Mouse (Mus musculus): Measurements from ENCODE around the gene Zranb3.

The Zranb3 gene

DNA sequence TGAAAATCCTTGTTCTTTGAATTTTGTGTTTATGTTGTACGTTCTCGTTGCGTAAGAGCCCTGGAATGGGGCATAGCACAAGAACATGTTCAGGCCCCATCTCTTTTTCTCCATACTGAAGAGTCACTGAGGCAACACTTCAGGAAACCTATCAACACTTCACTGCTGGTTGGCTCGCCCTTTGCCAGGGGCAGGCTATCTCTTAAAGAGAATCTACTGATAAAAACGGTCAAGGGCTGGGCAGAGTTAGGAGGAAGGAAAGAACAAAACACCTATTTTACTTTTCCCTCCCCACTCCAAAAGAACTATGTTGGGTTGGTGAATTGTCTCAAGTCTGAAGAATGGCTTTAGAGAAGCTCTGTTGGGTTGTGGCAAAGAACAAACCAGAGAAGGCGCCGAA, 55.9 kb downstream of the Zranb3 start:
- 89% methylated on average over 7 of the region's 7 CpGs for WGBS

DNA sequence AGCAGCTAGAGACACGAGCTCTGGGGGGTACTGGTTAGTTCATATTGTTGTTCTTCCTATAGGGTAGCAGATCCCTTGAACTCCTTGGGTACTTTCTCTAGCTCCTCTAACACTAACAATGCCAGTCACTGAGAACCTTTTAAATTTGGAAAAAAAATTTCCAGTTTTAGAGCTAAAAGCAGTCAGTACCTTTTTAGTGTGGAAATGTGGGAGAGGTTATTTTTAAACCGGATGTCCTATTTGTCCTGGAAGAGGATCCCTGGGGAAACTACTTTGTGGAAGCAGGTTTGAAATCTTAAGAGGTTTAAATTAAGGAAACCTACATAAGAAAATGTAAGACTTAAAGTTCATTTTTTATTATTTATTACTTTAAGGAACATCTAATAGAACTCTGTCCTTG, 56.4 kb downstream of the Zranb3 start:
- WGBS = 62% methylated on average over 2 of the region's 2 CpGs

DNA sequence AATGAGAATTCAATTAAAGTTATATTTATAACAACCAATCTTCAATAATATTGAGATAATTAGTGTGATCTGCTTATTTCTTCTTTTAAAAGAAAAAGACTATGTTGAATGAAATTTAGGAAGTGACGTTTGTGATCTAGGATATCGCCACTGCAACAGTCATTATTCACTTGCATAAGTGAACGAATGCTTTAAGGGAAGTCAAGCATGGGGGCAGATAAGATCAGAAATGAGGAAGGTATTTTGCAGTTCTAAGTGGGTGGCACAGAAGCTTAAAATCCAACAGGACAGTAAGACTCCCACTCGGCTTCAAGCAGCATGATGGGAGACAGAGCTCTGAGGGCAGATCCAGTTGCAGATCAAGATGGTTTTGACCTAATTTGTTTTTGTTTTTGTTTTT, 58.7 kb downstream of the Zranb3 start:
- 90% methylated on average over 4 of the region's 4 CpGs for WGBS

DNA sequence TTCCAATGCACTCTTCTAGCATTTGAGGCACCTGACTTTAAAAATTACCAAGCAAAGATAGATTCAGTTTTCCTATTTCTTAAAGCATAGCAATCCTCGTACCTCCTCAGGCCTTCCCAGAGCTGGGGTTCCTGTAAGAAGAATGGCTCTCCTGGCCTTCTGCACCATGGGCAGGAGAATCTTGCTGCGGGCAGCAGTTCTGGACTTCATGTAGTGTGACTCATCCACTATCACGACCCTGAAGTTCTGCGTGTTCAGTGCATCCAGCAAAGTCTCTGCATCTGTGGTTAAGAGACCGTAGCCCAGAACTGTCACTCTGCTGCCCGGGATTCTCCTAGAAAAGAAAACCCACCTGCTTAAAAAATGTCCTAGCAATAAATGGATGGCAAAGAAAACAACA, 66.6 kb downstream of the Zranb3 start:
- 74% methylated on average over 6 of the region's 6 CpGs for WGBS

DNA sequence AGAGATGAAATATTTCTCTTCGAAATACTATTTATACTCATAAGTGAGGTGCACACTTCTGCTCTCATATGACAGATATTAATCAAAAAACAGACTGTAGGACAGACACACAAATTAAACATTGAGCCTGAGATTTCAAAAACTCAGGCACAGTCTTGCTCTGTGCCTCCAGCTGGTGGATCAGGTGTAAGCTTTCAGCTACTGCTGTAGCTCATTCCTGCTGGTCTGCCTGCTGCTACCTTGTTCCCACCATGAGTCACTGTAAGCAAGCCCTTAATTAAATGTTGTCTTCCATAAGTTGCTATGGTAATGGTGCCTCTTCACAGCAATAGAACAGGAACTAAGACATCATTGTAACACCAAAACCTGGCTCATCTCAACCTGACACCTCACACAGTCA, 70.7 kb downstream of the Zranb3 start:
- 59% methylated on average over 1 of the region's 1 CpGs for WGBS

DNA sequence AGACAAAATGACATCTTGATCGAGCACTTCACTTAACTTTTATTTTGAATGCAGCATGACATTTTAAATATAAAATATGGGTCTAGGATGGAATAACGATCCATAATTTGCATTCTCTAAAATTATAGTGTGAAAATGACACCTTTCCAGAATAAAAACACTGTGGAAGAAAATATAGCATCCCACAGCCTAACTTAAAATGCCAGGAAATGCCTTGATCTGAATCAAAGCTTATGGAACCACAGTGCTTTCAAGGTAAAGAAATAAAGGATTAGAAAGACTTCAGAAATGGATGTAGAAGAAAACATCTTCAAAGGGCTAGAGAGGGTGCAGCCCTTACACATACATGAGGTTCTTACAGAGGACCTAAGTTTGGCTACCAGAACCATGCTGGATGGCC, 71.3 kb downstream of the Zranb3 start:
- WGBS = 58% methylated on average over 2 of the region's 2 CpGs

DNA sequence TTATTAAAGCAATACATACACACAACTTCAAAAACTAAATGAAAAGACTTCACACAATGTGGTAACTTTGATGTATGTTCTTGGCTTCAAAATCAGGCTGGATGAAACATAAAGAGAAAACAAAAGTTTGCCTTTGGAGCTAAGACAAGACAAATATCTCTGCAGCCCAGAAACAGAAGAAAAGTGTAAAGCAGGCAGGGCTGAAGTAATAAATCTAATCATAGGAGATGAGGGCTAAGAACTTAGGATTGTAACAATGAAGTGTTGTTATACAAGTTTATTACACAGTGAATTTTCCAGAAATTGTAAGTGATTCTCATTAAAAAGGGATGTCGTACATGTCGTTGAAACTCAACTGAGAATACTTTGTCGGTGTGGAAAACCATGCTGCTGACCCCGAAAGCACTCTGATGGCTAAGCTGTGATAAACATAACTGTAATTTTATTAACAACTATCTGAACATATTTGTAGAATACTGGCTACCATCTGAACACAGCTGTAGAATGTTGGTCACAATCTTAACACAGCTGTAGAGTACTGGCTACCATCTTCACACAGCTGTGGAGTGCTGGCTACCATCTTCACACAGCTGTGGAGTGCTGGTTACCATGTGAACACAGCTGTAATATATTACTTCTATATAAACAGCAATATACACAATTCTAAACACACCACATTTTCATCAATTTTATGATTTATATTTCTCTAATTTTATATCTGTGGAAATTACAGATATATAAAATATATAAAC, 78.3 kb downstream of the Zranb3 start:
- WGBS = 93% methylated on average over 4 of the region's 4 CpGs

DNA sequence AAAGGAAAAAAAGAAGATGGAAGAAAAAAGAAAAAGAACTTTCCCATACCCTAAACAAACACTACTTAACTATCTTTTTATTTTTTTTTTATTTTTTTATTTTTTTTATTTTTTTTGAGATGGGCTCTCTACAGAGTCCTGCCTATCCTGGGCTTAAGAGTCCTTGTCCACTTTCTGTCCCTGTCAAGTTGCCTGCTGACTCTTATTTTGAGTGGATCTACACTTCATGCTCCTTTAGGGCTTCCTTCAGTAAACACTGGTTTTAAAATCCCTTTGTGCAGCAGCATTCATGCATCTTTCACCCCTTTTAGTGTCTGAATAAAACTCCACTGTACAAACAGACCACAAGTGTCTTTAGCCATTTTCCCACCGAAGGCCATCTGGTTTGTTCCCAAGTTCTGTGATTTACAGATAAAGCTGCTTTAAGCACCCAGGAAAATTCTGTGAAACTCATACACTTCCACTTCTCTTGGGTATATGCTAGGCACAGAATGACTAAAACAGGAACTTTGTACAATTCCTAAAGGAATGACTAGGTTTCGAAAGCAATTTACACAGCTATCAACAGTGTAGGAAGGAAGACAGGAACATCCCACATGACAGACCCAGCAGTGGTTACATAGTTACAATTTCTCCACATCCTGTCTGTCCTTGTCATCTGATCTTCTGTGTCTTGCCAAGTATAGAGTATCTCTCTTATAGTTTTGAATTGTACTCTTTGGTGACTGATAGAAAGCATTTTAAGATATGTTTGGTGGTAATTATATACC, 82.7 kb downstream of the Zranb3 start:
- 34% methylated on average over 2 of the region's 2 CpGs for WGBS

DNA sequence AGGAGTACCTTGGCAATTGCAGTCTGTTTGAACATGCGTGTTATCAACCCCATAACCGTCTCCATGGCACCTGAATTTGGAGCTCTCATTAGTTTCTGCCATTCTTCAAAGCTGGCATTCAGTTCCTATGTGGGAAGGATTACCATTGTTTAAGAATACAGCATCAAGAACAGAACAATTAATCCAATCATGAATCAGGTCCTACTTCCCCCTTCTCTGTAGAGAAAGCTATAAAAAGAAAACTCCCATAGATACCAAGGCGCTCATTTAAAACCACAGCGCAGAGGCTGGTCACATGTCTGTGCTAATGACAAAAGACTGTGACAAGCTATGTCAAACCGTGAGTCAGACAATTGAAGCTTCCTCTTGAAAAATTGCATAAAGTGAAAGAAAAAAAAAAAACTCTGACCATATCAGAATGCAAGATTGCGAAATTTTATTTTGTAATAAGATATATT, 86.8 kb downstream of the Zranb3 start:
- WGBS = 65% methylated on average over 6 of the region's 6 CpGs

DNA sequence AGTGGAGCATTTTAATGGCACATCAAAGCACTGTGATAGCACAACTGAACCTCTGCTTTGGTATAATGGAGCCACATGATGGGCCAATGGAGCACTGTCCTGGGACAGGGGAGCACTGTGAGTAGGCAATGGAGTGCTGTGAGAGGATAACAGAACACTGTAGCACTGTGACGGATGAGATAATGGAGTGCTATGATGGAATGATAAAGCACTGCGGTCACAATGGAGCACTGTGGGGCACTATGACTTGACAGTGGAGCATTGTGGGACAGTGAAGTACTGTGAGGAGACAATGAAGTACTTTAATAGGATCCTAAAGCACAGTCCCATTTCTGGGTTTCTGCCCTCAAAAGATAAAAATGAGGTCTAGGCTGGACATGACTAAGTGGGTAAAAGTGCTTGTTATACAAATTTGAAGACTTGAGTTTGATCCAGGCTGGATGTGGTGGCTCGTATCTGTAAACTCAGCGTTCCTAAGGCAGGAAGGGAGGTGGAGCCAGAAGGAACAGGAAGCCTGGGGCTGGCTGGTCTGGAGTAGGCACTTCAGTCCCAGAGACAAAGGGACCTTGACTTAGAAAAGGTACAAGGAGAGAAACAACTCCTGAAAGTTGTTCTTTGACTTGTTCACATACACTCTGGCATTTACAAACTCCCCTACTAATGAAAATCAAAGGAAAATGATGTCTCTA, 89.0 kb downstream of the Zranb3 start:
- WGBS = 60% methylated on average over 4 of the region's 4 CpGs

DNA sequence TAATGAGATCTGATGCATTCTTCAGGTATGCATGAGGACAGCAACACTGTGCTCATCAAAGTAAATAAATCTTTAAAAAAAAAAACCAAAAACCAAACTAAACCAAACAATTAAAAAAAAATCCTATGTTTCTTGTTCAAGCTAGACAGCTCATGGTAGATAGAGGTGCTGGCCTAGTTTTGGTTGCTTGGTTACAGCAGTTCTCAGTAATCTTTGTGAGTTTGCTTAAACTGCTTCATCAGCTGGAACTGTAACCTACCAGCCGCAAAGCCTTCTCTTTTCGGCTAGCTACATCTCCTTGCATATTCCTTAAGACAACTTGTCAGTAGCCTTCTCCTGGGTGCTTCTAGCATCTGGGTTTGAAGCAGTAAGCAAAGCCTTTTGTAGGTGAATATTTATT, 93.1 kb downstream of the Zranb3 start:
- WGBS = 59% methylated on average over 2 of the region's 2 CpGs

DNA sequence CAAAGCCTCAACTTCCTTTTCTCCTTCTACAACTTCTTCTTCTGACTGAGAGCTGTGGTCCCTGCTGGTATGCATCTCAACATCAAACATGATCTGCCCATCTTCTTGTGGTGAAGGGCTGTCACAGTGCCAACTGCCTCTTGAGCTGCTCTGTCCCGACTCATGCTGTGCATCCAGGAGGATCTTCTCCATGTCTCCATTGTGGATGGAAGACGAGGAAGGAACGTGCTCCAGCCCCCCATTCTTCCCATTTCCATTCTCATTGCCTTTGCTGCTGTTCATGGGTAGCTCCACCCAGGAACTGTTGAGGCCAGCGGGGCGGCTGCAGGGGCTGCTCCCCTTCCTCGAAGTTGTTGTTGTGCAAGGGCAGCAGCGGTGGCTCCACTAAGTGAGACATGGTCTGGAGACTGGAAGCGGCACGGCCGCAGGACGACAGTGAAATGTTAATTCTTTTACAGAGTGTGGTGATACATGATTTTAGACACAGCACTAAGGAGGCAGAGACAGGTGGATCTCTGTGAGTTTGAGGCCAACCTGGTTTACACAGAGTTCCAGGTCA, 96.7 kb downstream of the Zranb3 start:
- WGBS = 88% methylated on average over 11 of the region's 11 CpGs

DNA sequence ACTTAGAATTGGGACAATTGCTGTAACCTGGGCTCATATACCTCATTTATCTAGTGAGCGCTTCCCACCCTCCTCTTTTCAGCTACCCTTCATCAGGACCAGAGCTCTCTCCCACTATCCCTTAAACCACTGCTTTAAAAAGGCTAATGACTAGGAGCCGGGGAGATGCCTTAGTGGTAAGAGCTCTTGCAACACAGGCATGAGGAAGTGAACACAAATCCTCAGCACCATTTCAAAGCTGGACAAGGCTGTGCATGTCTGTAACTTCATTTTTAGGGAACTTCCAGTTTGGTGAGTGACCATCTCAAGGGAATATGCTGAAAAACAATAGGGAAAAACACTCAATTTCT, 98.5 kb downstream of the Zranb3 start:
- WGBS = 65% methylated on average over 2 of the region's 2 CpGs

DNA sequence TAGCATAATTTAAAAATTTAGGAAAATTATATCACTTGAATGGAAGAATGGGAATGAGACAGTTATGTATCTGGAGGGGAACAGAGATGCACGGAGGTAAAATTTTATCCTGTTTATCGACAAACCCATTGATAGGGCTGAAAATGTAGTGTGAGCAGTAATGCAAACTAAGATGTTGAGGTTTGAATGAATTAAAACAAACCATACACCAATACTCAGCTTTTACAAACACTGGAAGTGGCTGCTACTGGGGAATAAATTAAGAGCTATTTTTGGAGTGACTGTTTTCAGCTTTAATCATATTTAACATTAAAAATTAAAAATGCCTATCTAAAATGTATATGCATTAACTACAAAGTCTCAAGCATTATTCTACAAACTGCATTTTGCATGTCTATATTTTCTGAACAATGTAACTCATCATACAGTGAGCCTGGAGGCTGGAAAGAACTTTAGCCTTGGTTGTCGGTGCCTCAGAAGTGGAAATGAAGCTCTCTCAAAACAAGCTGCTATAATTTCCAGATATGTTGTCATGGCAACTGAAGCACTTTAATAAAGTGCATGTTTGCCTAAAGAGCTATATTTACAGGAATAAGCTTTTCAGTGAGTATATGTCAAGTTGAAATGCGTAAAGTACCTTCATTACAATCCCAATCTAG, 99.0 kb downstream of the Zranb3 start:
- 59% methylated on average over 4 of the region's 4 CpGs for WGBS

DNA sequence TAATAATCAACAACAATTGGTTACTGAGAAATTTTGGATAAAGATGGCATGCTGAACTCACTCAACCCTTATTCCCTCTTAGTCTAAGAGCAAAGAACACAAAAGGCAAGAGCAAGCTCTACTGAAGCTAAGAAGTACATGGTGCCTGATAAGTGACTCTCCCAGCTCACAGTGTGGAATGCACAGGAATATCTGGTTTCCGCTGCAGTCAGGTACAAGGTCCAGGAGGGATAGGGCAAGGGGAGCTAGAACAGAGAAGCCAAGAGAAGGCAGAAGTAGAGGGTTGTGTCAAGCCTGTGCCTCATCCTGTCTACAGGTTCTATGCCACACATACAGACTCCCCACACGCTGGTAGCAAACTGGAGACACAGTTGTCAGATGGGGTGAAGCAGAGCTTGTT, 100.7 kb downstream of the Zranb3 start:
- 98% methylated on average over 2 of the region's 2 CpGs for WGBS

DNA sequence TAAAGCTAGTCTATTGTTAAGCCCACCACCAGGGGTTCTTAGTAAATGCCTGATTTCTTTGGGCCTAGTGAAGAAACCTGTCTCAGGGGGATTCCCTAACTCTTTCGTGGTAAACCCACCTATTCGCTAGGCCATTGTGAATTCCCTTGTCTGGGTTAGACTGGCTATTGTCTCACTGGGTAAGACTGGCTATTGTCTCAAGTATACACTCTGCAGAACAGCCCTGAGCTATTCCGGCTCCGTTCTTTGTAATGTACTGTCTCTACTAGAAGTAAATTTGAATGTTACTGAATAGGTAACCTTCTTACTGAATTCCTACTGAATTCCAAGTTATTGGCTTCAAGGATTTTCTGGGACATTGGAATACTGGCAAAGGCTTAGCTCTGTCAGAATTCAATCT, 101.9 kb downstream of the Zranb3 start:
- WGBS = 90% methylated on average over 4 of the region's 4 CpGs

DNA sequence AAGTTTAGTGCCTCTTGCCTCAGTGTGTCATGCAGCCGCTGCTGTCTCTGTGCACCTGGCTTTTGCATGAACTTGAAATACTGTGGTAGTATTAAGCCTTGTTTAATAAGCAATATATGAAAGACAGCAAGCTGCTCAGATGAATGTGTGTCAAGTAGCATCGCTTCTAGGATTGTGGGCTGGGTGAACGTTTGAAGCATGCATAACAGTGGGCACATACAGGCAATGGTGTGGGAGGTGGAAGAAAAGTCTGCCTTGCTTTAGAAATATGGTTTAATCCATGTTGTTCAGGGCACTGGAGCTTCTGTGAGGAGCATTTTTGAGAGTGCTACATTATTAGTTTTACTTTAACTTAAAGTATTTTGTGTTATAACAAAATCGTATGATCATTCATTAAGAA, 109.0 kb downstream of the Zranb3 start:
- WGBS = 62% methylated on average over 4 of the region's 4 CpGs

DNA sequence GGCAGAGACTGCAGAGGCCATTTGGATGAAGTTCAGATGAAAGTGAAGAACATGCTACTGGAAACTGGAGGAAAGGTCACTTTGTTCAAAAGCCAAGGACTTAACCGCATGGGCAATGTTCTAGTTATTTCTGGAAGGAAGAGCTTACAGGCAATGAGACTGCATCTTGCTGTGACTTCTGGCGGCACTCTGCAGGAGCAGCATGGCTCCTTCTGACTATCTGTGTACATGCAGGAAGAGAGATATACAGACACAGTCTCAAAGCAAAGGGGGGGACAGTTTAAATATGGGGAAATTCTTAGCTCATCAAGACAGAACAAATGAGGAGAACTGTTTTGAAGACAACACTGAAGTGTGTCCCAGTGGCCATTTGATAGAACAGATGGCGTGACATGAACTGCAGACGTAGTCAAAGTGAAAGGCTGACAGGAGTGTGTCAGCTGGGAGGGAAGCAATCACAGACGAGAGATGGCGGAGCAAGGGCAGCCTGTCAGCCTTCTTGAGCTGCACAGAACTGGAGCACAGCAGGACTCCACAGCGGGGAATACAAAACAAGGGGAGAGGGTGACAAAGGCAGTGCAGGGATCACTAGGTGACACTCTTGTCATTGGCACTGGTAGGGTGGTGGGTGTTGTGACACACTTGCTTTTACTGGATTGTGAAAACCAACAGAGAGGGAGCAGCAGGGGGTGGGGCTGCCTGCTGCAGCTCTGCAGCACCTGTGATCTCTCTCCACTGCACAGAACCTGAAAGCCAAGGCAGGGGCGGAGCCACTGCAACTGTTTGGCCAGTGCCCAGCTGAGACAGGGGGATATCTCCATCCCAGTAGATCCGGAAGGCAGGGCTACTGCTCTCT, 112.7 kb downstream of the Zranb3 start:
- WGBS = 39% methylated on average over 9 of the region's 9 CpGs

DNA sequence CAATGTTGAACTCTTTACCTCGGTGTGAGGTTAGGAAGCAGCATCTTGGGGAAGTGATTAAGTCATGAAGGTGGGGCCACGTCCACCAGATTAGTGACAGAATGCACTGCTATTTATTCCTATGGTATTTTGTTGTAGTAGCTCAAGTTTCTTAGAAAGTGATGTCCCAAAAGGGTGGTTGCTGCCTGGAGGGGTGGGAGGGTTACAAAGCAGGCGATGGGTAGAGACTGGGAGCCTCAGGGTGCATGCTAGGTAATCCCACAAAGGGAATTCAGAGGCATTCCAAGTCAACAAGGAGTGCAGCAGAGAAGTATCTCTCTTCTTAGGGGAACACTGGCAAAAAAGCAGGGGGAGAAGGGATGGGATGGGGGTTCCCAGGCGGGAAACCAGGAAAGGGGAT, 113.5 kb downstream of the Zranb3 start:
- 68% methylated on average over 4 of the region's 4 CpGs for WGBS

DNA sequence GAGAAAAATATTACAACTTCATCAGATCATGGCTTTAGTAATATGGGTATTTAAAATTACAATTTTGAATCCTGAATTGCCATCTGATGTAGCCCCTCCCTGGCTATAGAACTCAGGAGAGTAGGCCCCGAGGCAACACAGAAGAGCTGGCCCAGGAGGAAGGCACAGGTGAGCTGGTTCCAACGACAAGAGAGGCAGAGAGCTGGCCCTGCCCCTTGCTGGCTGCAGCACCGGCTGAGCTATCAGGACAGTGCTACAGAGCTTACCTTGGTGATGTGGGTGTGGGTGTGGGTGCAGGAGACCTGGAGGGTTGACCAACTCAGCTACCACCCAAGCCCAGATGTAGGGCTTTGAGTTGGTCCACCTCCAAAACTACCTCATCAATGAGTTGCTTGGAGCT, 114.6 kb downstream of the Zranb3 start:
- 81% methylated on average over 3 of the region's 3 CpGs for WGBS

DNA sequence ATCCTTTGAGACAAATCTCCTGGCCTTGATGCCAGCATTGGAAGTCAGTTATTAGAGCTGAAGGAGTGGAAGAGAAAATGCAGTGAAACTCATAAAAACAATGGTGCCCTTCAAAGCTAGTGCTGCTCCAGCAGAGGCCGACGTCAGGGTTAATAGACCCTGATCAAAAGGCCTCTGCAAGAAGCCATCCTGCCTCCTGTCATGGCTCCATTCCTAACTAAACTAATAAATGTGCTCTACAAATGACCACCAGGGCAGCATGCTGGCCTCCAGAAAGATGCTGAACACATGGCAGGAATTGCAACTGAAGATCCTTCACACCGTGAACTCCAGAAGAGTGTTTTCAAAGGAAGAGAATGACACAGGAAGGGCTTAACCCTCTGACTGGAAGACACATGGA, 117.5 kb downstream of the Zranb3 start:
- WGBS = 69% methylated on average over 3 of the region's 3 CpGs

All from cerebral cortex, adult 2 months (tissue).